Mouse (Mus musculus): Measurements from ENCODE around the gene Ngef. TPM values are rescaled to one million over a fixed set of nuclear protein-coding genes. Genes with fewer than 3 reads are reported as not detected.

Ngef gene
- 0.46 TPM for polyA plus RNA-seq (2014; fragmentation: Illumina TruSeq; extraction: RNeasy Lipid Tissue Mini Kit (QIAGEN cat#74804))

DNA sequence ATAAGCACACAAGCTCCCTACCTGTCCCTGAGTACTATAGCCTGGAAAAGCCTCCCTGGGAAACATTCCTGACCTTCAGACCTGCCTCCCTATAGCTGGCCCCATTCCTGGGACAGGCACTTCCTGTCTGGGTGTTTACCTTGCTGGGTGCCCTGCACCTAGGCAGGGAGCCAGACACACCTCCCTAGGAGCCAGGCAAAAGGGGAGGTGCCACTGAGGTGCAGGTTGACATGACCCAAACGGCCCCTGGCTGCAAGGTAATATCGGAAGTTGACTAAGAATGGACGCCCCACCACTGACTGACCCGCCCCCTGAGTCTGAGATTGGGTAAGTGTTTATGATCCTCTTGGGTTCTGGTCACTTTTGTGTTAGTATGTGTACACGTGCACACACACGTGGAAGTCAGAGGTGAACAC lies at the start of gene Ngef:
TSS of gene Ngef (minus strand) at position 71 of the 416 bp plus-strand sequence.

DNA sequence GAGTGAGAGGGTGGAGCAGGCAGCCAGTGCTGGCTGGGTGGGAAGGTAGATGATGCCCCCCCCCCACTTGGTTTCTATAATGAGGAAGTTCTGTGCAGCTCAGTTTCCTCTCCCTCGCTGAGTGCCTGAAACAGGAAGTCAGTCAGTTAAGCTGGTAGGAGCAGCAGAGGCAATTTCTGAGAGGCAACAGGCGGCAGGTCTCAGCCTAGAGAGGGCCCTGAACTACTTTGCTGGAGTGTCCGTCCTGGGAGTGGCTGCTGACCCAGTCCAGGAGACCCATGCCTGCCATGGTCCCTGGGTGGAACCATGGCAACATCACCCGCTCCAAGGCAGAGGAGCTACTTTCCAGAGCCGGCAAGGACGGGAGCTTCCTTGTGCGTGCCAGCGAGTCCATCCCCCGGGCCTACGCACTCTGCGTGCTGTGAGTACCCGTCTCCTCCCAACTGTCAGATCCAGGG lies 46.6 kb upstream of the Ngef start, which contains the start of gene Inpp5d:
TSS of gene Inpp5d (plus strand) at position 102 of the 458 bp plus-strand sequence.

DNA sequence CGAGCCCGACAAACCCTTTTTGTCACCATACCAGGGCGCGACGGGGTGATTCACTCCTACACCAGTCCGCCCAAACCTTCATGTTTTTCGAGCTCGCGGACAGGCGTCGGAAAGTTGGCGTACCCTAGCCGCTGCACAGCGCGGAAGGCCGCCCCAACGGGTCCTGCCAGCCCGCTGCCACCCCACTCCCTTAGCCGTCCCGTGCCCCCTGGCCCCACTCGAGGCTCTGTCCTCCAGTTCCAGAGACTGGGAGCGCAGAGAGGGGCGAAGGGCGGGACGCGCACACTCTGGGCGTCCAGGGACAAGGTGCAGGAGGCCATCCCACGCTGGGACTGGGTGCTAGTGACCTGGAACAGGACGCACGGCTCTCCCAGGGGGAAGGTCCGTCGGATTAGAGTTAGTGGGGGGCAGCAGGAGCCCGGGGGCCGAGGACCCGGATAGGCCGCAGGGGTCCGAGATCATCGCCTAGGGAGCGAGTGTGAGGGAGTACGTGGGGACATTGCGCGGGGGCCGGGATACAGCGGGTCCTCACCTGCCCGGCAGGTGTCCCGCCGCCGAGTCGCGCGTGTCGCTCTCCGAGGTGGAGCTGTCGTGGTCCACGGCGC lies 64.0 kb downstream of the Ngef start, which contains the start of gene Neu2:
TSS of gene Neu2 (plus strand) at position 329 of the 605 bp plus-strand sequence.

DNA sequence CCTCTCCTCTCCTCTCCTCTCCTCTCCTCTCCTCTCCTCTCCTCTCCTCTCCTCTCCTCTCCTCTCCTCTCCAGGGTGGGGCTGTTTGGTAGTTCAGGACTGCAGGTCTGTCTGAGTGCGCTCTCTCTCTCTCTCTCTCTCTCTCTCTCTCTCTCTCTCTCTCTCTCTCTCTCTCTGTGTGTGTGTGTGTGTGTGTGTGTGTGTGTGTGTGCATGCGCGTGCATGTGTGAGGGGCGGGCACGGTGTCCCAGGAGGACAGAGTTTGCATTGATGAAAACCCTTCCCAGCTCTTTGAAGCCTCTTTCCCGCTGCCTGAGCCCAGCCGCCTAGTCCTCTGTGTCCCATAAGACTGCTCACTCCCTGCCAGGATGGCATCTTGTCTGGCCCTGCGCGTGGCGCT lies 103.7 kb downstream of the Ngef start, which contains the start of gene Snorc:
TSS of gene Snorc (plus strand) at position 301 of the 400 bp plus-strand sequence.

Other genes starting within 250 kb of the Ngef start
- 115 TPM for gene Gigyf2, start 246.9 kb downstream of the Ngef start, polyA plus RNA-seq (2014; fragmentation: Illumina TruSeq; extraction: RNeasy Lipid Tissue Mini Kit (QIAGEN cat#74804))
- not detected for gene Kcnj13, start 179.1 kb downstream of the Ngef start, polyA plus RNA-seq (2014; fragmentation: Illumina TruSeq; extraction: RNeasy Lipid Tissue Mini Kit (QIAGEN cat#74804))
- gene Snorc, start 103.6 kb downstream of the Ngef start, polyA plus RNA-seq (2014; fragmentation: Illumina TruSeq; extraction: RNeasy Lipid Tissue Mini Kit (QIAGEN cat#74804)), result not detected
- not detected for gene Neu2, start 64.0 kb downstream of the Ngef start, polyA plus RNA-seq (2014; fragmentation: Illumina TruSeq; extraction: RNeasy Lipid Tissue Mini Kit (QIAGEN cat#74804))
- 1.8 TPM for gene Inpp5d, start 46.4 kb upstream of the Ngef start, polyA plus RNA-seq (2014; fragmentation: Illumina TruSeq; extraction: RNeasy Lipid Tissue Mini Kit (QIAGEN cat#74804))
- gene Atg16l1, start 182.0 kb upstream of the Ngef start, polyA plus RNA-seq (2014; fragmentation: Illumina TruSeq; extraction: RNeasy Lipid Tissue Mini Kit (QIAGEN cat#74804)), result 21.3 TPM
- not detected for gene Sag, start 229.8 kb upstream of the Ngef start, polyA plus RNA-seq (2014; fragmentation: Illumina TruSeq; extraction: RNeasy Lipid Tissue Mini Kit (QIAGEN cat#74804))

Data from ovary, adult 10 weeks (tissue).